Mouse (Mus musculus) common myeloid progenitor, adult 5-6 weeks (primary cell): Measurements from ENCODE around the gene Hps4. TPM values are rescaled to one million over a fixed set of nuclear protein-coding genes. Genes with fewer than 3 reads are reported as not detected.
"Not testable (repeated sequence)": the region's sequence is repeated elsewhere in the genome, so short reads cannot be mapped to it uniquely, and the experiment has no call there.

Experiments used
- ATAC-seq: replicated peaks from 2 replicates; pipeline ENCODE4 v1.8.0; 2016; ENCODE audit warnings: low read depth, mild to moderate bottlenecking, moderate TSS enrichment, inconsistent platforms; ENCODE audit not compliant: poor library complexity, severe bottlenecking
- total RNA-seq: library from RNA; stranded (forward); fragments of 200-1000, 187-1606 nt; gene quantifications from 2 replicates; pipeline ENCODE4 v1.2.3, GENCODE M21; 2017

Hps4 gene
- total RNA-seq, 1 experiment from 2014 or later: 13.9 TPM

DNA sequence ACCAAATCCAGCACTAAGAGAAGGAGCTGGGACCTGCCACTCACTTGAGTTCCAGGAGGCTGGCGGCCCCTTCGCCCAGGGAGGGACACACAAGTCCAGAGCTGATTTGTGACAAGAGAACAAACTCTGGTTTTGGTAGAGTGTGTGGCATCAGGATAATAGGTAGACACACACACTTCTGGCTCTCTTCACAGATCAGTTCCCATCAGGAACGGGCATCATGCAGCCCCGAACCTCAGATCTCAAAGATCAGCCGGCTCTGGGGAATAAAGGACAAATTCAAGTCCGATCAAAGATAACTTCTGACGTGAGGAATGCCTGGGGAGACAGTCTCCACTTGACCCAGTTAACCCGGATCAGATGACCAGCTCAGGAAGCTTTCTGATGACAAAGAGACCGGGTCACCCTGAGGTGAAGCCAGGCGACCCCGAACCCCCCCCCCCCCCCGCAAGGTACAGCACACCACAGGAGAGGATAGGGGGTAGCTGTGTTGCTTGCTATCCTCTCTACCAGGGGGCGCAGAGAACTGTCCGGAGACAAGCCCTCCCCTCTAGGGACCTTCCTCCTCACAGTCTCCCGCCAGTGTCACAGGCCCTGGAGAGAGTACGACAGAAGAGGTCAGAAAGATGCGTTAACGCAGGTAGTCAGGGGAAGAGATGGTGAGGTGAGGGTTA is 51.0 kb downstream of the Hps4 start:
- ATAC-seq: no peak

DNA sequence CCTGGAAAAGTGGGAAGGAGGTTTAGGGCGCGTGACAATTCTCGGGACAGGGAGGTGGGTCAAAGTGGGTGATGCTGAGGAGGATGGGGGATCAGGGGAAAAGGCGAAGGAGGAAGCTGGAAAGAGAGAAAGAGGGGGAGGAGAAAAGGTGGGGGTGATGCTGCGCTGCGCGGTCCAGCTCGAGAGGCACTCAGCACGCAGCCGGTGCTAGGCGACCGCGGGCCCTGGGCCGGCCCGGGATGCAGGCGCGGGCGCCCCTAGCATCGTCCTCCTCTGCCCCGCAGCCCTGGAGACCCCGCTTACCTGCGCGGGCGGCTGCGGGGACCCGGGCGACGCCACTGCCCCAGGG is 51.5 kb downstream of the Hps4 start:
- no peak; the same call in 1 of the 2 replicates for ATAC-seq

DNA sequence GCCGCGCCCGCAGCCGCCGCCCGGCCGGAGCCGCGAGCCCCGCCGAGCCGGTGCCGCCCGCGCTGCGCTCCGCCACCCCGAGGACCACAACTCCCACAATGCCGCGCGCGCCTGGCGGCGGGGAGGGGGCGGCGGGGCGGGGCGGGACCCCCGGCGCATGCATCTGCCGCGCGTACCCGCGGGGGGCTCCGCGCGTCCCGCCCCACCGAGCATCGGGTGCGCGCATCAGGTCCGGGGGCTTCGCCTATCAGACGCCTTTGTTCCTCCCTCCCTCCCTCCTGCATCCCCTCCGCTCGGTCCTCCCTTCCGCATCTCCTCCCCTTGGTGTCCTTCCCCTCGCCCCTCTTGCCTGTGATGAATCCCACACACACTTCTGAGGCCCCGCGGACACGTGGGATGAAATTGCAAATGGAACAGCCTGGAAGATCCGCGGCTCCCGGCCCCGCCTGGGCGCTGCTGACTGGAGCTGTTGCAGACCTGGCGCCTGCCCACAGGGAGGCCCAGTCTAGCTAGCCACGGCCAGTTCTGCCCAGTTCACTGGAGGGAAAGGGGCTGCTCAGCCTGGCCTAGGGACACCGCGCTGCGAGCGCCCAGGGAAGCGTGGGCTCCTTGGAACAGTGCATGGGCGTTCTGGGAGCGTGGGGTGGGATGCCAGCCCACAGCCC is 52.0 kb downstream of the Hps4 start, which contains the start of gene Asphd2:
TSS of gene Asphd2 (minus strand) at position 88 of the 665 bp plus-strand sequence.
- ATAC-seq: peak; percentile 51; the same call in 1 of the 2 replicates

DNA sequence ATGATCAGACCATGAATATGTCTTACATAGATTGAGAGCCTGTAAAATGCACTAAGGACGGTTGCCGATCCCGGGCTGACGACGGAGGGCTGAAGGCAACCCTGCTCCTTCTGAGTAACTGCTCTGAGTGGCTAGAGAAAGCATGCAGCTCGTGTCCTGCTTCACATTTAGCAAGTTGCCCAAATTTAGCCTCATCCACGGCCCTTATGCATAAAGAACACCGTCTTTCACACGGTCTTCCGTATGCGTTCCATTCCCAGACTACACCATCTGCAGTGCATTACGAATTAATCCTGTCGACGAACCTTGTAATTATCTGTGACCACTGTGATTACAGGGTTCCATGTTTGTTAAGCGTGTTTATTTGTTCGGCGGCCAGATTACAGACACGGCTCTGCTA is 53.2 kb downstream of the Hps4 start:
- ATAC-seq: no peak

DNA sequence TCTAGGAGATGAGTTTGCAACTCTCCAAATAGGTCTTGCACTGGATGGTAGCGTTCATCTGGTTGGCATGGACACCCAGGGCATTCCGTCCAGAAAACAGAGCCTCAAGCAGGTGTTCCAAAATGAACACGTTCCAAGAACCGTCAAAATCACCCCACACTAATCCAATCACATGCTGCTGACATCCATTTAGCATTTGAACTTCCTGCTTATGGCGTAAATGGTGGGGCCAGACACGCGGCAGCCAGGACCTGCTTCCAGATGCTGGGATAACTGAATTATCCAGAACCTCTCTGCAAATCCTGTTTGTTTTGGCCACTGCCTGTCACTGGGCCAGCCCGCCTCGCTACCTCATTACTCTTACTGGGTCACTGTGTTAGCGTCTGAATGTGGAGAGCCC is 56.4 kb downstream of the Hps4 start:
- no peak for ATAC-seq

DNA sequence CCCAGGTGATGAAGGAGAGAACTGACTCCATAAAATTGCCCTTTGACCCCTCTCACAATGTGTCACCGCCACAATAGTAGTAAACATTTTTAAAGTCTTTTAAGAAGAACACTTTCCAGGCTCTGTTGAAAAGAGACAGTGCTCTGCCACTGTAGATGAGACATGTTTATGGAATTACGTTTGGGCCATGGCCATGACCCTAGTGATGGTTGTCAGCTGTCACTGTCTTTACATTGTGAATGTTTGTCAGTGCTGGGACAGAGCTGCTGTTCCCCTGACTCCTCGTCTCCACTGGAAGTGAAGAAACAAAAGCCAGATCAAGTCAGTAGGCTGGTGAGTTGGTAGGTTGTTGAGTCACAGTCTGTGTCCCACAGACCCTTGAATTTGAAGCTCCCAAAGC is 59.6 kb downstream of the Hps4 start:
- no peak for ATAC-seq

DNA sequence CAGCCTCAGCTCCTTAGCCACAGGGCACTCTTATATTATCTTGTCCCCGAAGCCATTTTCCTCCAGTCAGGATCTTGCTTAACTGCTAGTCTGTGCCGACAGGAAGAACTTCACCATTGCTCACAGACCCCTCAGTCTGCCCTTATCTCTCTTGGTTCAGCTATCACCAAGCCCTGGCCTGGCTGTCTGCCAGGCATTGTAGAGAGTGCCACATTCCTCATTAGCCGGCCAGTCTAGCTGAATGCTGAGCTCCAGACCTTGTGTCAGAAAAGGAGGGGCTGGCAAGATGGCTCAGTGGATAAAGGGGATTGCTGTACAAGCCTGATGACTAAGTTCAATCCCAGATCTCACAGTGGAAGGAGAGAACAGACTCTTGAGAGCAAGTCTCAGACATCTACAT is 63.1 kb downstream of the Hps4 start:
- peak; percentile 68 for ATAC-seq

DNA sequence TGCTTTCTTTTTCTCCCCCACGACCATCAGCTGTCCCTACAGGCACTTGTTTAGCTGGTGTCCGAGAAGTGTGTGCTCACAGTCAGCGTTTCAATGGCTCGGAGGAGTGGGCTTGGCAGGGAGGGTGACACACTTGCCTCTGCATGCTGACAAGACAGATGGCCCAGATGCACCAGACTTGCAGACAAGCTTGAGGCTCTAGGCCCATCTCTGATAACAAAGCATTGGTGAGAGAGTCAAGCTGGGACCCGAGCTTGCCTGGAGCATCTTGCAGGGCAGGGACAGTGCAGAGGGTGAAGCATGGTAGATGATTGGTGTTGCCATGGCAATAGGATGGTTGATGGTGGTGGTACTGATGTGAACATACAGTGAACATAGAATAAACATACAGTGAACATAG is 66.4 kb downstream of the Hps4 start:
- no peak for ATAC-seq

DNA sequence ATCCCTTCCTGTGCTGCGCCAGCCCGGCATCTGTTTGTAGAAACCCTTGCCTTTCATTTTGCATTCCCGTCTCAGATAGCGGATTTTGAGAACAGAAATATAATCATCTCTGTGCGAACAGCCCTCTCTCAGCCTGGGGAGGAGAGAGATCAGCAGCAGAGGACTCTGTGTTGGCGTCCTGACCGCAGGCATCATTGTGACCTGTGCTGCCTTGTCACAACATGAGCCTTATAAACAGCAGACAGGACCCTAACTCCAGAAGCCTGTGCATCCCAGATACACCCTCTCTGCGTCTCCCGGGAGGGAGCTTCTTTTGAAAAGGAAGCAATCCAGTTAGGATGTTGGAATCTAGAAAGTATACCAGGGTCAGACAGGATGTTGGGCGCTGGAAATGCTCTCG is 68.2 kb downstream of the Hps4 start:
- no peak for ATAC-seq

GRCm38 (mm10) chr5:112411514-112412335 is 68.8 kb downstream of the Hps4 start:
- ATAC-seq: 0 out of 2 replicates have a peak, but pooled peaks have one; percentile 5

- not testable (repeated sequence) for ATAC-seq
Measured at GRCm38 (mm10) chr5:112412781-112413180, 69.9 kb downstream of the Hps4 start.

DNA sequence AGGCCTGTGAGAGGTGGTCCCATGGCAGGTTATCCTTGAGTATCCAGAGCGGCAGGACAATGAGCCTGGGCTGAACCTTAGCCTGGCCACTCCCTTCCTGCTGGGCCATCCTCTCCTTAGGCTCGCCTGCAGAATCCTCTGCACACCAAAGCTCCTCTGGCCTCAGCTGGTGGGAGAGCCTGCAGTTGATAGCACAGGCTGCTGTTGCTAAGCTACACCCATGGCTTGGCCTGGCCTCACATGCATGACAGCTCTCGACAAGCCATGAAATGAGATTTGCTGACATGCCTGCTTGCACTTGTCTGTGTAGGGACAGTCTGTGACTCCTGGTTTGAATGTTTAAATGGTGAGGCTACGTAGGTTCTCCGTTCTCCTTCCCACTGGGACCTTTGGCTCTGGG is 73.8 kb downstream of the Hps4 start:
- no peak for ATAC-seq

- ATAC-seq: no peak
Measured at GRCm38 (mm10) chr5:112418023-112418422, 75.1 kb downstream of the Hps4 start.

GRCm38 (mm10) chr5:112419535-112419934 is 76.7 kb downstream of the Hps4 start:
- no peak for ATAC-seq

DNA sequence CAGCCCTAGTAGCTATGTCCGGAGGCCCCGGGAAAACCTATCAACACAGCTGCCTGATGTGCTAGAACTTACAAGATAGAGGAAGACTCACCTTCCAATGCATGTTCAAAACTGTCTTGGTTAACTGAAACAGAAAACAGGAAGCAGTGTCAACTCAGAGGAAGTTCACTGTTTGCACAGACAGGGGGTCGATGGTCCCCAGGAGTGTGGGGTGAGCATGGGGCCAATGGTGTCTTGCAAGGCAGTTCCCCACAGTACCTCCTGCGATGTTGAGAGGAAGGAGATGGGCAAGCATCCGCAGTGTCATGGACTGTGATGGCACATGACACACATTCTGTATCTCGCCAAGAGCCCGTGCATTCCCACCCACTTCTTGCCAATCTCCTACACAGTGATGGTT is 83.8 kb downstream of the Hps4 start:
- ATAC-seq: peak; percentile 39; the same call in 1 of the 2 replicates

- ATAC-seq: peak; percentile 60; the same call in 1 of the 2 replicates
Measured at GRCm38 (mm10) chr5:112427283-112427682, 84.4 kb downstream of the Hps4 start.

Other genes with a start within 250 kb of the Hps4 start
- not detected in 2 replicates for gene Cryba4, start 90.6 kb upstream of the Hps4 start, total RNA-seq
- not detected in 2 replicates for gene Crybb1, start 87.3 kb upstream of the Hps4 start, total RNA-seq
- 23.7 and 32.0 TPM in 2 replicates for gene Tpst2, start 66.4 kb upstream of the Hps4 start, total RNA-seq
- 18.6 and 23.8 TPM in 2 replicates for gene Tfip11, start 16.7 kb upstream of the Hps4 start, total RNA-seq
- 10.3 and 20.0 TPM in 2 replicates for gene Srrd, start within 50 bp of the Hps4 start, total RNA-seq
- not detected in 2 replicates for gene Gm6583, start 12.9 kb downstream of the Hps4 start, total RNA-seq
- 0.05 TPM in 1 of 2 replicates, not detected in the other for gene Asphd2, start 51.8 kb downstream of the Hps4 start, total RNA-seq
- gene Gm6588, start 106.3 kb downstream of the Hps4 start, total RNA-seq: not detected in 2 replicates
- gene Sez6l, start 234.1 kb downstream of the Hps4 start, total RNA-seq: not detected in 2 replicates